Mouse (Mus musculus) gastrocnemius, adult 2 months (tissue): ENCODE results near the gene Fgfr2. TPM values are rescaled to one million over a fixed set of nuclear protein-coding genes. Genes with fewer than 3 reads are reported as not detected.

ENCODE experiments used
- DNase-seq: peaks from one replicate; pipeline ENCODE4 v3.0.0; 2022
- H3K27ac ChIP-seq: fragments of 200-600 bp; 2 replicates; pipeline ENCODE4 v1.8.1; 2022; ENCODE audit warnings: mild to moderate bottlenecking
- H3K4me3 ChIP-seq: fragments of 200-600 bp; 2 replicates; pipeline ENCODE4 v1.8.1; 2022; ENCODE audit warnings: mild to moderate bottlenecking, moderate library complexity
- CTCF ChIP-seq: fragments of 200-600 bp; IDR thresholded peaks from 2 replicates; pipeline ENCODE4 v1.8.1; 2022; ENCODE audit warnings: antibody characterized with exemption, mild to moderate bottlenecking, moderate library complexity
- intact Hi-C: fragments of 180-260 bp; cut with DNase I; formaldehyde crosslinking; loops from one replicate; pipeline ENCODE4 v1.15.1; 2025
- total RNA-seq, 2 experiments: library from RNA; stranded (reverse); gene quantifications; 2 replicates each; pipeline ENCODE4 v1.2.3; 2021

The Fgfr2 gene
- total RNA-seq, 2 experiments from 2014 or later = 0.15 to 0.33 TPM

DNA sequence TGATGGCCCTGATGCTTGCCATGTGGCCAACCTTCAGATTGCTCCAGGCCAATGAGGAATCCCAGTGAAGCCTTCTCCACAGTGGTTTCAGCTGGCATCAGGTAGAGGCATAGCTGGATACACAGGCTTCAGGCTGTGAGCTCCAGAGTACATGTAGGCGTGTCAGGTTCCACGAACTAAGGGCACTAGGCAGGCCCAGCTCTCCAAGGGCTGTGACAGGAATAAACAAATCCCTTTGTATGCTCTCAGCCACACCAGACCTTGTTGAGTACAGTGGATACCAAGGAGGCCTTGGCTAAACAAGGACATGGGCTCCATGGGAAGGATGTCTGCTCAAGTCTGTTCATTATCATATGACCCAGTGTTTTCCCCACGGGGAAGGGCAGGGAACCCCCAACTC is 421.7 kb downstream of the Fgfr2 start:
- Histone ChIP-seq H3K4me3 (no peak overlapping the region), H3K27ac (peak overlapping the region; percentile 38)
- no peak for DNase-seq
- no peak for TF ChIP-seq CTCF
- intact Hi-C loops = no loop called here

DNA sequence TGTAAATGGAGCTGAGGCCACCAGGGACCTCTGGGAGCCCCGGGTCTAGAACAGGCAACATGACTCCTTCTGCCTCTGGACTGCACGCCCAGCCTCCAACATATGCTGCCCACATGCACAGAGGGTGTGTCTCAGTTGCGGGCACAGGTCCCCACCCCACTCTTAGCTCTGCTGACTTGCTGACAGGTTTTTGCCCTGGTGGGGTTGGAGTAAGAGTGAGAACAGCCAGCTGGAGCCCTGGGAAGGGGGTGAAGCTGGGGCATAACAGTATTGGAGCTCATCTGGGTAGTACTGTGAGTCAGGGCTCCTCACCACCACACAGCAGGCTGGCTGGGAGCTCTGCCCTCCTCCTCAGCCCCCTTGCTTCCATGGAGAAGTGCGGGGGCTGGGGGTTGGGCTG is 423.0 kb downstream of the Fgfr2 start:
- intact Hi-C loops = no loop called here
- no peak for TF ChIP-seq CTCF
- no peak overlapping the region for H3K27ac ChIP-seq
- no peak for DNase-seq
- H3K4me3 ChIP-seq = no peak overlapping the region

DNA sequence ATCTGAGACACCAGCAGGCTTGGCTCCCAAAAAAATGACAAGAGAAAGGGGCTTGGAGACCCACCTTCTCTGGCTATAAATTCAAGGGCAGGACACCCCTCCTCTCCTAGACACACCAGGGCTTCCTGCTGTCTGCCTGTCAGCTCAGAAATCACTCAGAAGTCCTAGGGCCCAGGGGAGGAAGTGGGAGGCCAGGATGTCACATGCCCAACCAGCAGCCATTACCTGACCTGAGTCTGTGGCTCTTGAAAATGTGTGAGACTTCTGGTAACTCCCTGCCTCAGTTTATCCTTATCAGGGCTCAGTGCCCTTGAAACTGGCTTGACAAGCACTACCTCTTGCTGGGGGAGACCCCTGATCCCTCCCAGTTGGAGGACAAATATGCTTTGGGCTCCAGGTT is 423.5 kb downstream of the Fgfr2 start:
- no peak for TF ChIP-seq CTCF

DNA sequence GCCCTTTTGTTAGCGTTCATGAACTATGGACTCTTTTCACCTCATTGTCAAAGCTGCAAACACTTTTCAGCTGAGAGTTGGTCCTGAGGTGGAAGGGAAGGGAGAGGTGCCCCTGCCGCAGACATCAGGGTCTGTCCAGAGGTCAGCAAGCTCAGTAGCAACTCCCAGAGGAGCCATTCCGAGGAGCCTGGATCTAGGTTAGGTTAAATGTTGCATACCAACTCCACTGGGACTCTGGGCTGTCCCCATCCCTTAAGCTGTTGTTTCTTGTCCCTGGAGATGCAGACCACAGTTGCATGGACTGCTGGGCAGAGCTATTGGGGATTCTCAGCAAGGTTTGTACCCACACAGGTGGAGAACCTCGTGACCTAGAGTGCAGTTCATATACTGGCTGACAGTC is 424.0 kb downstream of the Fgfr2 start:
- no peak for DNase-seq
- intact Hi-C loops = no loop called here
- no peak overlapping the region for H3K27ac ChIP-seq
- TF ChIP-seq CTCF = no peak
- H3K4me3 ChIP-seq = no peak overlapping the region

More for the DNA sequence above, 423.5 kb downstream of the Fgfr2 start:
- no peak for DNase-seq
- intact Hi-C loops = no loop called here
- Histone ChIP-seq H3K4me3 (no peak overlapping the region), H3K27ac (no peak overlapping the region)

DNA sequence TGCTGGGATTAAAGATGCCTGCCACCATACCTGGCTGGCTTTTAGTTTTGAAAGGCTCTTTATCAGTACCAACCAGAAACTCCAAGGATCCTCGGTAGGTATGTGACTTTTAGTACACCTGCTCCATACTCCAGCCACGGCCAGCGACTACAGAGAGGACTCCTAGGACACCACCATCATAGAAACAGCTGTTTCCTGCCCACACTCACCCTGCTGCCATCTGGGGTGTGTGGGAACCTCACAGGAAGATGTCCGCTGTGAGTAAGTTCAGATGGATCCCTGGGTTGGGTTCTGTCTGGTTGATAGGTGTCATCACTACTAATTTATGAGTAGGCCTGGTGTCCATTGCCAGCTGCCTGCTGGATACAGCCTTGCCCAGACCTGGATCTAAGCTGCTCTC is 424.4 kb downstream of the Fgfr2 start:
- intact Hi-C loops = no loop called here
- Histone ChIP-seq H3K27ac (no peak overlapping the region), H3K4me3 (no peak overlapping the region)
- TF ChIP-seq CTCF = no peak
- no peak for DNase-seq

DNA sequence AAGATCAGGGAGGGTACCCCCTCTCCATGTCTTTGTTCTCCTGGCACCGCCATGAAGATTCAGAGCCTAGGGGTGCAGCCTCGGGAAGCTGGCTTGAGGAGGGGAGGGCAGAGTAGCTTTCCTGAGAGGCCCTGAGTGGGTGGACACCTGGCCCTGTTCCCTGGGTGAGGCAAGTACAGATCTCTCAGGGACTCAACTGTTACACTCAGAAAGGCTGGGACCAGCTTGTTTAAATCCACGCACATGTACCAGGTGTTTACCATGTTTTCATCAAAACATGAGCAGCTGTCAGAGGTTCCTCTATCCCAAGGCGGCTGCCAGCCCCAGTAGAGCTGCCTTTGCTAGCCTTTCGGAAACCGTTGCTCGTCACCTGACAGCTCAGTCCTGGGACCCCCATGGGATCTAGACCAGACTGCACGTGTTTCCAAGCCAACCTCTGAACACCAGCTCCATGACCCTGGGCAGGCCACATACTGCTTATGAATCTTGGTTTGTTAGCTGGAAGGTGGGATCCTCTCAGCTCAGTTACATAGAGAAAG is 425.8 kb downstream of the Fgfr2 start:
- DNase-seq = no peak
- Histone ChIP-seq H3K27ac (no peak overlapping the region), H3K4me3 (no peak overlapping the region)
- intact Hi-C loops = no loop called here
- TF ChIP-seq CTCF = no peak

DNA sequence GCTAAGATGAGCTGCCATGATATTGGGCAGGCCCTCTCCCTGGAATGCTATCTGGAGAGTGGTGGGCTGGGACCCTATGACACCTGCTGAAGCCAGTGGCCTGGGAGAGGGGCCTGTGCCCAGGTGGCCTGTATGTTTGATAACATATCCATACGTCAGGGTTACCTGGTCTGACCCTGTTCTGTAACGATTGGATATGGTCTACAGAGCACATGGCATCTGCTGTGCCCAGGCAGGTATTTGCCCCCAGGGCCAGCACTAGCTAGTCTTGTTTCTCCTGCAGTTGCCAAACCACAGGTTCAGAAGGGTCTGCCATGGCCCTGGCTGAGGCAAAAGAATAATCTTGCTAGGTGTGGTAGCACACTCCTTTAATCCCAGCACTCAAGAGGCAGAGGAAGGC is 429.6 kb downstream of the Fgfr2 start:
- H3K27ac ChIP-seq = no peak overlapping the region

DNA sequence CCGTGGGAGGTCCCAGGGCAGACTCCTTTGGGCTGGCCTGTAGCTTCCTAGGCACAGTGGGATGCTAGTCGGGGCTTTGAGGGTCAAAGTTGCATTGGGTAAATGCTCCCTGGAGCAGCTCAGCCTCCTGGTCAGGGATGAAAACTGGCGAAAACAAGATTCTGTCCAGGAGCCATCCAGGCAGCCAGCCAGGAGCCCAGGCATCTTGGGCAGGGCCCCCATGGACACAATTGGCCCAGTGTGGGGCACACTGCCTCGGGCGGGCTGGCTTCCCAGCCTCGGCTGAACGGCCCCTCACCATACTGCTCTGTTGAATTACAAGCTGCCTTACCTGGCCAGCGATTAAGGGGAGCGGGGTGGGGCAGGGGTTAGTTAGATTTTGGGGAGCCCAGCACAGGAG is 430.4 kb downstream of the Fgfr2 start:
- Histone ChIP-seq H3K4me3 (no peak overlapping the region), H3K27ac (no peak overlapping the region)
- no peak for DNase-seq
- intact Hi-C loops = no loop called here
- no peak for TF ChIP-seq CTCF

More for the DNA sequence above, 429.6 kb downstream of the Fgfr2 start:
- TF ChIP-seq CTCF = no peak
- H3K4me3 ChIP-seq = no peak overlapping the region
- no peak for DNase-seq
- intact Hi-C loops = no loop called here

DNA sequence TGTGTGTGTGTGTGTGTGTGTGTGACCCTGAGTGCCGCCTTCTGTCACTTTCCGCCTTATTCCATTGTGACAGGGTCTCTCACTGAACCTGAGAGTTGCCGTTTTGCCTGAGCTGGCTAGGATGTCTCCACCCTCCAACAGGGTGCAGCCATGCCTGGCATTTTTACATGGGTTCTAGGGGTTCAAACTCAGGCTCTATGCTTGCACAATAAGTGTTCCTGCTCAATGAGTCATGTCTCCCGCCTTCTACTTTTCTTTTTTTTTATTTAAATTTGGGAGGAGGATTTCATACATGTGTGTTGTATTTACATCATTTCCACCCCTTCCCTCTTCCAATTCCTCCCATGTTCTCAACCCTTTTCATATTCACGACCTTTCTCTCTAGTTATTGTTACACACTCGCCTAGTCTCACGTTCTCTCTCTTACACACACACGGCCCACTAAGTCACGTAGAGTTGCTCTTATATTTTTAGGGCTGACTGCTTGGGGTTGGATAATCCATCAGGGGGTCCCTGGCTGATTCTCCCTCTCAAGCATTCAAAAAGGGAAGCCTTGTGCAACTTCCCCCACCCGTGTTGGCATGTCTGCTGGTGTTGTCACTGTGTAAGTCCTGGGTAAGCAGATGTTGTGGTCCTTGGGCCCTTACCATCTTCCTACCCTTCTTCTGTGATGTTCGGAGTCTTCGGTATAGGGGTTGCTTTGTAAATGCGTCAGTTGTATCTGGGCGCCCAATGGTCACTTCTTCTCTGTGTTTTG is 432.3 kb downstream of the Fgfr2 start:
- intact Hi-C loops = no loop called here
- TF ChIP-seq CTCF = no peak
- no peak overlapping the region for H3K27ac ChIP-seq

DNA sequence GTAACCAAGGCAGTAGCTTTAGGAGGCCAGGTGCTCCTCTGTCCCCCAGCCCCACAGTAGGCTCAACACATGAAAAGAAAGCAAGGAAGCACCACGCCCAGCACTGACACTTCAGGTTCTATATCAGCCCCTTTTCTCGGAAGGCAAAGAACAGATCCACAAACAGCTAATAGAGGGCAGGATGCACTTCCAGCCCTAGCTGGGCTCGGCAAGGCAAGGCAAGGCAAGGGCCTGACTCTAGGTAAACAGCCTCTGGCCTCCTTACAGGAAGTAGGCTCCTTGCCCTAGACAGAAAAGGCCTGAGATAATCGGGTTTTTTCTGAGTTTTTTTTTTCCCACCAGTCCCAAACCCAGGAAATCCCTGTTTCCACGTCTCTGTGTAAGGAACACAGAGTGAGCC is 433.4 kb downstream of the Fgfr2 start:
- H3K27ac ChIP-seq = no peak overlapping the region
- no peak for TF ChIP-seq CTCF
- no peak for DNase-seq
- no peak overlapping the region for H3K4me3 ChIP-seq
- intact Hi-C loops = no loop called here

More for the DNA sequence above, 432.3 kb downstream of the Fgfr2 start:
- H3K4me3 ChIP-seq = no peak overlapping the region
- no peak for DNase-seq

DNA sequence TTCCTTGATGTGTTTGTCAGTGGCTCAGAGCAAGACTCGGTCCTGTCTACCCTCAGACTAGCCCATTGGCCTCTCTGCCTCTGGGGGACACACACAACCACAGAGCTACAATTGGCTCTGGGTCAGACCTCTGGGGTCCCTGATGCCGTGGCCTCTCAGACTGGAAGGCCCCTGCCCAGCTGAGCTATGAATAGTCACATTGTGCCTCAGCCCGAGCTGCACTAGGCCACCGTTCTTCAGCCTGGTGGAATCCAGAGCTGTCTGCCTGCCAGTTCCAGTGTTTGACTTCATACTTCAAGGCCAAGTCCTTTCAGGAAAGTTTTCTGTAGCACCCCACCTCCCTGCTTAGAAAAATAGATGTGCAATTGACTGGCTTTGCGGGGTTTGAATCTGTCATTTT is 434.4 kb downstream of the Fgfr2 start:
- Histone ChIP-seq H3K27ac (0 out of 2 replicates have a peak overlapping the region, but pooled peaks have one; percentile 3), H3K4me3 (no peak overlapping the region)
- intact Hi-C loops = no loop called here
- TF ChIP-seq CTCF = no peak
- DNase-seq = no peak

DNA sequence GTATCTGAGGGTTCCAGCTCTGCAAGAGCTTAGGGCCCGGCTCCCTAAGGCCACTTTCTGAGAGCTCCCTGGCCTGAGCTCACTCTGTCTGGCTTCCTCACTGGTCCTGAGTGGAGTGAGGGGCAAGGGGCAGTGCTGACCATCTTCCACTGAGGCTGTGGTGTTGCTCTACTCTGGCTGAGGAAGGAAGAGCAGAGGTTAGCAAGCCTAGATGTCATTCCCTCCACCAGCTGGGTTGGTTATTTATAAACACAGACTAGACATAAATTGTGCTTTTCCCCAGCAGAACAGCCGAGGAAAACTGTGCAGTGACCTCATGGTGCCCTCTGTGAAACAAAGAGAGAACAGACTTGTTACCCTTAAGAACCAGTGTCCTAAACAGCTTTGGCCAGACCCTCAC is 435.3 kb downstream of the Fgfr2 start:
- DNase-seq = no peak
- intact Hi-C loops = no loop called here
- Histone ChIP-seq H3K27ac (no peak overlapping the region), H3K4me3 (no peak overlapping the region)
- TF ChIP-seq CTCF = no peak

DNA sequence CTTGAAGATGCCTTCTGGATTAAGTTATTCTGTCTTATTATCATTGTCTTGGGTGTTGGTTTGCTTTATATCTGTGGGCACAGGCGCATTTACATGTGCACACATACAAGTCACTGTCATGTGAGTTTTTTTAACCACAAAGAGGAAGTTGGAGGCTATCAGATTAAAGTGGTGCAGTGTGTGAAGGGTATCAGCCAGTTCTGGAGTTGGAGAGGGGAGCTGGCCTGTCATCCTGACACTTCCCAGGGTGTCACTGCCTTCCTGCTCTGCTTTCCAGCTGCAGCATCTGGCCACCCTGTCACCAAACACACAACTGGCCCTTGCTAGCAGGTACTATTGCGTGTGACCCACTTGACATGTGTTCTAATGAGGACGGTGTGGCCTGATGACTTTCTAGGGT is 436.6 kb downstream of the Fgfr2 start:
- TF ChIP-seq CTCF = no peak
- Histone ChIP-seq H3K27ac (no peak overlapping the region), H3K4me3 (no peak overlapping the region)
- intact Hi-C loops = no loop called here
- DNase-seq = no peak

DNA sequence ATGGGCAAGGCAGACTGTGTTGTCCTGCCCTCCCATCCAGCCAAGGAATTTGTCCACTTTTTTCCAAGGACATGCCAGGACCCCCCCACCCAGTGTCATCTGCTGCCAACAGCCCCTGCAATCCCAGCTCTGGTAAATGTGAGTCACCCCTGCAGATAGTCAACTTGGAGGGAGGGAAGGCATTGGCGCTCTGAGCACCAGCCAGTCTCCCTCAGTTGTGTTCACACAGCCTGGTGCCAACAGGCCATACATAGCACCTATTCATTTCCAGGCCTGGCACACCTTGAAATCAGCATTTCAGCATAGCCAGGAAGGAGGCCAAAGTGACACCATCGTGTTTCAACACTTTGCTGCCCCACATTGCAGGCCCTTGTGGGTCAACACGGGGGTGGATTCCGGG is 439.2 kb downstream of the Fgfr2 start:
- Histone ChIP-seq H3K4me3 (no peak overlapping the region), H3K27ac (no peak overlapping the region)
- TF ChIP-seq CTCF = no peak
- intact Hi-C loops = loop anchor here (5.0 kb wide), 1 partner anchor 33 kb away; no protein-coding TSS in a partner anchor
- no peak for DNase-seq
